Mouse (Mus musculus): ENCODE measurements around the gene Tmem238.

The Tmem238 gene

DNA sequence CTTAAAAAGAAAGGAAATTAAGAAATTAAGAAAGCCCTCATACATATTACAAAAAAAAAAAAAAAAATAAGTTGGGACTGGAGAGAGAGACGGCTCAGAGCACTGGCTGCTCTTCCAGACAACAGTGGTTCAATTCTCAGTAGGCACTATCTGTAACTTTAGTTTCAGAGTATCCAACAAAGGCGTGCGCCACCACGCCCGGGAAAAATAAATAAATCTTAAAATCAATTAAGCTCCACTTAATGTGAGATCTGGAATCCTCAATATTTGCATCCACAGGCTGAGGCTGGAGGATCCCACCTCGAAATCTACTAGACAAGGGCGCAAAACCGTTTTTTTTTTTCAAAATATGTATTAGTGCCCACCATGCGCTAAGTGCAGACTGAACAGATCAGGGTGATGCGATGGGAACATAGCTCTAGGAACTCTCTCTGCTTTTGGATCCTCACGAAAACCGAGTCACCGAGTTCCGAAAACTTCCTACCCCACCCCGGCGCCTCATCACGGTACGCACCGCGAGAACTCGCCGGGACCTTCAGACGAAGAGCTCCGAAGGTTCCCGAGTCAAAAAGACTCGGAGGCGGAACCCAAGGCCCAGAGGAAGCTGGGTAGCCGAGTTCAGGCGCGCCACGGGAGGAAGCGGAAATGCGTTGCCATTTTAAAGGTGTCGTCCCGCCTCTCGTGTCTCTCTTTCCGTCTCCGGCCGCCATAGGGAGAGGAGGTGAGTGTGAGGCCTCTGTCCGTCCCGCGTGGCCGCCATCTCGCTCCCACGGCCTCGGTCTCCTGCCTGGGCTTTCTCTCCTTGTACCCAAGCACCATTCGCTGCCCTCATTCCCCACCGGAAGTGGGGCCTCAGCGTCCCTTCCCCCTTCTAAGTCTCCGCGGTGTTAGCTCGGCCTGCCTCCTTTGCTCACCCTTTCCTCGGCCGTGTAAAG is 3.1 kb upstream of the Tmem238 start, which contains the start of gene Rpl28:
Rpl28 (plus strand) TSS at position 597 of the 935 bp plus-strand sequence.
- DNase-seq, result peak; percentile 95

DNA sequence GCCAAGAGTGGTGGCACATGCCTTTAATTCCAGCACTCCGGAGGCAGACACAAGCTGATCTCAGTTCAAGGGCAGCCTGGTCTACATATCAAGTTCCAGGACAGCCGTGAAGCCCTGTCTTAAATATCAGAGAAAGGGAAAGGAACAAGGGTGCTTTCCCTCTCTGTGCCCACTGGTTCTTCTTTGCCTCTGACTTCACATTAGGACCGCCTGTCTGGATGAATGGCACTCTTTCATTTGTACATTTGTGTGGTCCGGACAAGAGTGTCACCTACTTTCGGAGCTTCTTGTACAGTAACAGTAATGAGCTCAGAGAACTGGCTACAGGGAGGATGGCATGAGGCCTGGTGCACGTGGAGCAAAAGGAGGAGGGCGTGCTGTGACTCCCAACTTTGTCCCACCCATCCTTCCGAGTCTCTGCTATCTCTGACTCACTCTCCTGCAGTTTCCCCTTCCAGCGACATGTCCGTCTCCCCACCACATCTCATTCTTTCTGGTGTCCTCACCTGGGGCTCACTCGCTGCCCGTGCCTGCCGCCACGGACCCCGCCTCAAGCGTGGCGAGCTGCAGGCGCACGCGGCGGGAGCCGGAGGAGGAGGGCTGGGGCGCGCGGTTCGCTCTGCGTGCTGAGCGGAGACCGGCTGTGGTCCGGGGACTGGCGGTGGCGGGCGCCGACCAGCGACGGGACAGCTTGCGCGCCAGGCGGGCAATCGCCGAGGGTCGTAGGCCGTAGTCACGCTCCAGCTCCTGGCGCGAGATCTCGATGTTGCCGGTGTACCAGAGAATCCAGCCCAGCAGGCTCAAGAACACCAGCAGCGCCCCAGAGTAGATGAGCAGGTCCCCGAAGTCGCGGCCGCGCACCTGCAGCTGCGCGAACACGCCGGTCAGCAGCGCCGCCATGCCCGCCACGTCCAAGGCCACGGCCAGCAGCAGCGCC is 689 bp downstream of the Tmem238 start:
- peak; percentile 79 for DNase-seq

DNA sequence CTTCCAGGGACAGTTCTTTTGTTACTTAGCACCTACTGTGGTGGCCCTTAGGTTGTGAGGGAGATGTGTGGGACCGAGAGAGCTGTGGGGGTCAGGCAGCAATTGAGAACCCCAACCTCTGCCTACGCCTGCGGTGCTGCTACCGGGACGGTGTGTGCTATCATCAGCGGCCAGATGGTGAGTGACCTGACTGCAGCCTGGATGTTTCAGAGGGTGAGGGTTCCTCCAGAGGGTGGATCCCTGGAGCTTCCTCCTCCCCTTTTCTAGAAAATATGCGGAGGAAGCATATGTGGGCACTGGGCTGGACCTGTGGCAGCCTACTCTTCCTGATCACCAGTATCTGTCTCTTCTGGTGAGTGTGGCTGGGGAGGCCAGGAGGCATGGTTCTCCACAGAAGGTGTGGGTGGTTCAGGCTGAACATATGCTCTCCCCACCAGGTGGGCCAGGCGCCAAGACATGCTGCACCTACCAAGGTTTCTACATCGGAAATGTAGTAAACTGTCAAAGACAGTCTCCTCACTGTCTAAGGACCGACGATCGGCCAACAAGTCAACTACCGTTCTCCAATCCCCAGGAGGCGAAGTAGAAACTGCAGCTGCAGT is 5.7 kb downstream of the Tmem238 start:
- DNase-seq, result no peak

- no peak for DNase-seq
Measured at GRCm38 (mm10) chr7:4782759-4783158, 6.7 kb downstream of the Tmem238 start, which contains the start of the genes Il11 and Tmem190. Gene Il11, minus strand, starts transcription at chr7:4782859. Gene Tmem190, plus strand, starts transcription at chr7:4782937.

DNA sequence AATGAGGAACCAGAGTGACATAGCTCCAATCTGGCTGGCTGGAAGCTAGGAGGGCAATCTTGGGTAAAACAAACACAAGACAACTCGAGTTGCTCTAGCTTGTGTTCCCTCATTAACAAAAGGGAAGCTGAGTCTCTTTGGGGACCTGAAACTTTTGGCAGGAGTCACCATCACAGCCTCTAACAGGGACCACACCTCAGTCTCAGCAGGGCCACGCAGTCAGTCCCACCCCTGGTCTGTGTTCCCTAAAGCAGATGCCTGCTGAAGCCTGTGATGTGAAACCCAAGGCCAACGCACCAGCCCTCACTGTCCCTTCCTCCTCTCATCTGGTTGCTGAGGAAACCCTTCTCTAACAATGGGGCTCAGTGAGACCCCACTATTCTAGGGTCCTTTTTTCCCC is 7.3 kb downstream of the Tmem238 start:
- DNase-seq, result no peak

DNA sequence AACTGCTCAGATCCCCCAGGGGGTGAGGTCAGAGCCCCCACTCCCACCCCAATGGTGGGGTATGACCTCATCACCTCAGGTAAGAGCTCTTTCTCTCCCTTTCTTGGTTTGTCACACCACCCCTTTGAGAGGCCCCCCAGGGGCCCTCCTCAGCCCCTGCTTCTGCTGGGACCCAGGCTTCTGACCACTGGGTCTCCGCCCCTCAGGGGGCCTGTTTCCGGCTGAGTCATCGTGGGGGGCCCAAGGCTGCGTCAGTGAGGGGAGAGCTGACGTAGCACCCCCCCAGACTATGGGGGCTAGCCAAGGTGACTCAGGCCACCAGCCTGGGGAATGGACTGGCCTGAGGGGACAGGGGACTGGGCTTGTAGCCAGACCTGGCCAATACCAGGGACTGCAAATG is 9.5 kb downstream of the Tmem238 start:
- no peak for DNase-seq

- DNase-seq, result no peak
Measured at GRCm38 (mm10) chr7:4777851-4778637, 11.4 kb downstream of the Tmem238 start.

DNA sequence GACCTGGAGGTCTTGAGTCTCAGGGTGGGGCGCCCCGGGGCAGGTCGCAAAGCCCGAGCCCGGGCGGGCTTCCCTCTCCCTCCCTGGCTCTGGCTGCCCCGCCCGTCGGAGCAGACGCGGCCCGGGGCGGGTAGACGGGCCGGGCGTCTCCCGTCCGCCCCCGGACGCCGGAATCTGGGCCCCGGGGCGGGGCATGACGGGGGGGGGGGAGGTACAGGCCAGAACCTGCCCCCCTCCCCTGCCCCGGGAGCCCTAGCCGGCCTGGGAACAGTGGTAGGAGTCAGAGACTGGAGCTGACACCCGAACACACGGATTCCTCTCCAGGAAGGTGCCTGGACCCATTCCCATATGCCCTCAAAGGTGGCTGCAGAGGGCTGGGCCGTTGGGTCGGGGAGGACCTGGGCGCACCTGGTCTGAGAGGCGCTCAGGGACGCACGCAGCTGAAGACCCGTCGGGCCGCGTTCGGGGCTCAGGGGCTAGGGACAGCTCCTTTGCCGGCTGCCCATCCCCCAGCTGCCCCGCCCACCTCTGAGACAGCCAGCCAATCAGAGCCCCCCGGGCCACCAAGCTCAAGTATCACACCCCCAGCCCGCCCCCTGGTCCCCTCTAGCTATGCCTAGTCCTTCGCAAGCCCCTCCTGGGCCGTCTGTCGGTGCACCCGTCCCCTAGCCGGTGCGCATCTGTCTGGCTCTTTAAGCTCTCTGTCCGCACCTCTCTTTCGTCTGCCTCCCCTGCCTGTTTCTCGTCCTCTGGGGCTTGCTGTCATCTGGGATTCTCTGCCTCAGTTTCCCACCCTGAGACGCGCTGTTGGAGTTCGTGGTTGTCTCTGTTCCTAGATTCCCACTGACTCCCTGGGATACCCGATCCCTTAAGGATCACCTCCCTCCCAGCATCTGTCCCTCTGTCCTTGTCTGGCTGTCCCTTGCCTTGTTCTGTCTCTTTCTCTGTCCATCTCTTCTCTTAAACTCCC is 12.3 kb downstream of the Tmem238 start:
- peak; percentile 57 for DNase-seq

DNA sequence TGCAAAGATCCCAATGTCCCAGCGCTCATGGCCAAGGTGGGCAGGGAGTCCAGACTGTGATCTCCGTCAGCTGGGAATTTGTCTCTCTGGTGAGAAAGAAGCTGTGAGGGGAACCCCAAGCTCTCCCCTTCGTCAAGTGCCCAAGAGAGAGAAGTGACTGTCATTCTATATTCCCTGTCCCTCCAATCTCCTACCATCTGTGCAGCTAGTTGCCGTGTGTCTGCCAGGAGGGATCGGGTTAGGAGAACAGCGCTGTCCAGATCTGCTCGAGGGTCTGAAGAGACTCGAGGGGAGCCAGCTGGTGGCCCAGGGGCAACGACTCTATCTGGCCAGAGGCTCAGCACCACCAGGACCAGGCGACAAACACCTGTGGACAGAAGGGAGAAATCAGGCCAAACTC is 13.3 kb downstream of the Tmem238 start:
- no peak for DNase-seq

GRCm38 (mm10) chr7:4771202-4771601 is 18.3 kb downstream of the Tmem238 start, which contains the start of gene Fam71e2:
Gene Fam71e2, minus strand, starts transcription at chr7:4771302.
- DNase-seq, result no peak

GRCm38 (mm10) chr7:4764946-4765710 is 24.3 kb downstream of the Tmem238 start:
- DNase-seq, result no peak

DNA sequence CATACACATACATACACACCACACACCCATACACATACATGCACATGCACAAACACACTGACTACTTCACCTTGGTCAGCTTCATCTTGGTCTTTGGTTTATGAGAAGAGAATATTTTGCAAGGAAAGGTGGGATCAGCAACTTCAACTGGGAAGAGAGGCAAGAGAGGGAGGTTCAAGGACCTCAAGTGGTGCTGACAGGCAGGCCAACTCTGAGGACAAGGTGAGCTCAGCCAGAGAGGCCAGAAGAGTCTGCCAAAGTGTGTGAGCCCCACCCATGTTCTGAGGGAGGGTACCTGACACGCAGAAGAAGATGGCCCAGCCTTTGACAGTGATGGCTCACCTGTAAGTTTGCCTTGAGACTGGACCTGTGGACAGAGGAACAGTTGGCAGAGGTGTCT is 29.8 kb downstream of the Tmem238 start:
- no peak for DNase-seq

DNA sequence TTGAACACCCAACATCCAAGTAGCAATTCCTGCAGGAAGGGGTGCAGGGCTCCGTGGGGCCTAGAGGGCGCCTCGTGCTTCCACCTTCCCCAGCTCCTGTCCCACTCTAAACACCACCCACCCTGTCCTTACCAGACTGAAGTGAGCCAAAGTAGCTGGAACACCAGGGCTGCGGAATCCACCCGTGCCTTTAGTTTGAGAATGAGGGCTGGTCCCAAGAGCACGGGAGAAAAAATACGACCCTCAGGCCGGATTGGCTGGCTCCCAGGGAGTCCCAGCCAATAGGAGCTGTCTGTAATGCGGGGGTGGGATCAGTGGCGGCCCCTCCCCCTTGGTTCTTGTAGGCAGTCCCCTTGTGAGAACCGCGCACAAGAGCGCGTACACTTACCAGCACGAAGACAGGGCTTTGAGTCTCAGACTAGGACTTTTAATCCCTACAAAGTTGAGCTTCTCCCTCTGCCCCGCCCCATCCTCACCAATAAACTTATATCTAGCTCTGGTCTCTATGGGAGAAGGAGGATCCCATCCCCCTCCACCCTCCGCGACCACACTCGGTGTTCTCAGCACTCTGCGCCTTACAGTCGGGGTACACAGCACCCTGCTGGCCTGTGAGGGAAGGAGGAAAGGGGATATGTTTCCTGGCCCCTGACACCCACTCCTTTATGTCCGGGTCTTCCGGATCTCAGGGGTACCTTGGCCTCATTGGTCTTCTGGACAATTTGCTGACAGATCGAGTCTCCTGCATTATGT is 36.5 kb downstream of the Tmem238 start, which contains the start of gene Cox6b2:
Cox6b2 (minus strand) TSS at position 274 of the 750 bp plus-strand sequence.
- DNase-seq, result peak; percentile 77

DNA sequence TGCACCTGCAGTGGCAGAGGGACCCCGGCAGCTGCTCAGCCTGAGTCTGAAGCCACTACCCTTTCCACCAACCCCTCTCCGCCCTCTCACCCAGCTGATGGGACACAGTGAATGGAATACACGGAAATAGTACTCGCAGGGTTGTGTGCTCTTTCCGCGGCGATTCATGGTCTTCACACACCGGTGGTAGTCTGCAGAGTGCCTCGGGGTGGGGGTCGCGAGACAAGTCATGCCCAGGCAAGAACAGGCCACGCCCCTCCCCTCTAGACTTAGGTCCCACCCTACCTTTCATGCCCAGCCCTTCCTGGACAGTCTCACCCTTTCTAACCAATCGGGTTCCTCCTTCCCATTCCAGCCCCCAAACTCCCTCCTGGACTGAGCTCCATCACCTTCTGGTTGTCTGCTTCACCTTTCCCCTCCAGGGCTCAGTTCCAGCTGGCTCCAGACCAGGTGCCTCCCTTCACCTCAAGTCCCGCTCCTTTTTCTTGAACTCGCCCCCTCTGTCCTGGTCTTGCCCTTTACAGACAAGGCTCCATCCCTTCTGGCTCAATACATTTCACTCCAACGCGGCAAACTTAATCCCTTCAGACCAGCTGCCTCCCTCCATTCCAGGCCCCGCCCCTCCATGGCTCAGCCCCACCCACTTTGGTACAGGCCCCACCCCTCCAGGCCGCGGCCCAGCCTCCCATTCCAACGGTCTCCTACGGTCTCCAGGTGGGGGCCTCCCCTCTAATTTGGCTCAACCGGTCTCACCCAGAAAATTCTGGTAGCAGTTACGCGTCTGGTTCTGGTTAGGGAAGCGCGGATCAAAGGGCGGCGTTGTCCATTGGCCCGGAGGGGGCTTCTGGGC is 37.3 kb downstream of the Tmem238 start:
- peak; percentile 55 for DNase-seq

DNA sequence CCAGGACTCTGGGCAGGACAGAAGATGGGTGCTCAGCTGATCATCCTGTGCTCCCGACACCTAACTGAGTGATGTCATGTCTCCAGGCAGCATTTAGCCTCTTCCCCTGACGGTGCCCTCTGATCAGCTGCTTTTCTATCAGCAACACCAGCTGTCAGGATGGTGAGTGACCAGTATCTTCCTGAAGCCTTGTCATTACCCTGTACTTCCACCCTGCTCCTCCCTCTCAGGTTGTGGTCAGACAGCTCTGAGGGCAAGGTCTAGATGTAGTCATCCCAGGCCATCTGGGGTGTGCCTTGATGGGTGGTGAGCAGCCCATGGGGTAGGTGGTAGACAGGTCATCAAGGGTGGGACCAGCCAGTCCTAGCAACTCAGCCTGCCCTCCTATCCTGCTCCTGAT is 40.3 kb downstream of the Tmem238 start:
- no peak for DNase-seq

GRCm38 (mm10) chr7:4748321-4748720 is 41.1 kb downstream of the Tmem238 start:
- no peak for DNase-seq

GRCm38 (mm10) chr7:4747156-4747899 is 42.1 kb downstream of the Tmem238 start:
- no peak for DNase-seq

All from kidney, adult 18-20 months (tissue).